Mouse (Mus musculus) heart, adult 2 months (tissue): ENCODE data around the gene Adgrv1. TPM values are rescaled to one million over a fixed set of nuclear protein-coding genes. Genes with fewer than 3 reads are reported as not detected.

Source experiments
- DNase-seq, 2 experiments: peaks; one replicate each; pipeline ENCODE4 v3.0.0; 2021
- H3K27ac ChIP-seq: fragments of 200-600 bp; 2 replicates; pipeline ENCODE4 v1.8.1; 2022
- H3K27me3 ChIP-seq: fragments of 200-500 bp; 2 replicates; pipeline ENCODE4 v1.6.1; 2012; ENCODE audit warnings: mild to moderate bottlenecking, low read length, inconsistent platforms, mixed read lengths; ENCODE audit not compliant: control insufficient read depth, insufficient read depth
- H3K36me3 ChIP-seq: fragments of 200-500 bp; 2 replicates; pipeline ENCODE4 v1.6.1; 2012; ENCODE audit warnings: low read length, inconsistent platforms; ENCODE audit not compliant: control insufficient read depth, insufficient read depth
- H3K4me1 ChIP-seq: fragments of 200-500 bp; 2 replicates; pipeline ENCODE4 v1.6.1; 2011; ENCODE audit warnings: low read length; ENCODE audit not compliant: control insufficient read depth, insufficient read depth
- H3K4me3 ChIP-seq: fragments of 200-600 bp; 2 replicates; pipeline ENCODE4 v1.8.1; 2022
- H3K79me2 ChIP-seq: fragments of 200-500 bp; replicated peaks from 2 replicates; pipeline ENCODE4 v1.6.1; 2012; ENCODE audit warnings: mild to moderate bottlenecking, inconsistent platforms, low read length, moderate library complexity, mixed read lengths; ENCODE audit not compliant: control insufficient read depth, insufficient read depth
- H3K9ac ChIP-seq: fragments of 200-500 bp; 2 replicates; pipeline ENCODE4 v1.6.1; 2012; ENCODE audit warnings: low read depth, mild to moderate bottlenecking, control low read depth, inconsistent platforms, low read length, mixed read lengths
- CTCF ChIP-seq: fragments of 200-600 bp; IDR thresholded peaks from 2 replicates; pipeline ENCODE4 v1.8.1; 2022; ENCODE audit warnings: antibody characterized with exemption, mild to moderate bottlenecking, moderate library complexity
- EP300 ChIP-seq: fragments of 200-500 bp; IDR thresholded peaks from 2 replicates; pipeline ENCODE4 v1.6.1; 2011; ENCODE audit warnings: low read depth, low read length, control low read depth; ENCODE audit not compliant: insufficient read depth
- POLR2A ChIP-seq: fragments of 200-500 bp; IDR thresholded peaks from 2 replicates; pipeline ENCODE4 v1.6.1; 2011; ENCODE audit warnings: mild to moderate bottlenecking, low read depth, low read length, control low read depth; ENCODE audit not compliant: insufficient read depth
- WGBS: fragments of 180-500 bp; shearing (Covaris S2); methylation state at CpG from one replicate; pipeline ENCODE4 v1.1.7; 2018; 5-methylcytosine and 5-hydroxymethylcytosine counted together
- intact Hi-C: fragments of 180-260 bp; cut with DNase I; formaldehyde crosslinking; loops from one replicate; pipeline ENCODE4 v1.15.1; 2025
- polyA plus RNA-seq: library from polyadenylated mRNA; depleted of rRNA; stranded (reverse); fragments of >200 nt; gene quantifications from 2 replicates; pipeline ENCODE4 v1.2.3, GENCODE M21; 2012
- total RNA-seq, 2 experiments: library from RNA; stranded (reverse); gene quantifications; 2 replicates each; pipeline ENCODE4 v1.2.3; 2021

Adgrv1 gene
- total and polyA plus RNA-seq, 3 experiments: 0.18 to 0.30 TPM; not detected in 1

DNA sequence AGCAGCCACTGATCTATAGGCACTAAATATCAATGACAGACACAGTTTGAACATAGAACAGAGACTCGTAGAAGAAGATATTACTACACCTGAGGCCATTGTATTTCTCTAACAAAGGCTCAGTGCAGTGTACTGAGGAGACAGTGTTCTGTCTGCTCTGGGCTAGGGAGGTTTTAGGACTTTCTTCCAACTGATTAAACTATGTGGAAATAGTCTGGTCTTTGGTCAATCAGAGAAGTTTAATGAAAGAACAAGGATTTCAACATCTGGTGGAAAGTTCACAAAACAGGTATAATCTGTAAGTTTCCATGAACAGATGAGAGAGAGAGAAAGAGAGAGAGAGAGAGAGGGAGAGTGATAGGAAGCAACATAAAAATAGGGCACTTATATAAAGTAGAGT lies 297.7 kb downstream of the Adgrv1 start:
- Histone ChIP-seq H3K27ac (no peak overlapping the region), H3K4me1 (peaks cover 2% of the 10 kb centered on the region), H3K36me3 (no peaks in the 10 kb centered on the region), H3K79me2 (no peaks in the 10 kb centered on the region), H3K4me3 (no peak overlapping the region), H3K9ac (no peak overlapping the region), H3K27me3 (no peaks in the 10 kb centered on the region)
- intact Hi-C loops: no loop called here
- WGBS: 82% methylated on average over 1 of the region's 1 CpGs
- TF ChIP-seq CTCF (no peak), EP300 (no peak)
- no peak for DNase-seq

DNA sequence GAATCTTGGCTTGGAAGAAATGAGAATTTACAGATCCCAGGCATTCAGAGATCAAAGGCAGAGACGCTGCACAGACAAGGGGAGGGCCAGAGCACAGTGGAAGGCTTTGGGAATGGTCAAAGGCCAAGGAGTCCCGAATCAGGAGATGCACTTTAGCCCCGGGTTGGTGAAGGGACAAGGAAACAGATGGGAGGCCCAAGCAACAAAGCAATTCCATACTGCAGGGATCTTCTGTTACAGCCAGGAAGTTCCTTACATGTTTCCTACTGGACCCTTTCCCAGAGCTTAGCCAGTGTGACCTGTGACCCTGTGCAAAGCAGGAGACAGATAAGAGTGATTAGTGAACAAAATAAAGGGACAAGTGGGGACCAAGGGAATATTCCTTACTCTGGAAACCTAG lies 300.9 kb downstream of the Adgrv1 start:
- no peaks in the 10 kb centered on the region for H3K36me3 ChIP-seq
- TF ChIP-seq POLR2A (no peak), CTCF (no peak), EP300 (no peak)
- H3K27me3 ChIP-seq: no peaks in the 10 kb centered on the region
- H3K79me2 ChIP-seq: no peaks in the 10 kb centered on the region
- H3K9ac ChIP-seq: no peak overlapping the region
- WGBS: 30% methylated on average over 3 of the region's 3 CpGs
- no peak overlapping the region for H3K4me3 ChIP-seq
- no peak for DNase-seq
- H3K27ac ChIP-seq: no peak overlapping the region
- peaks cover 2% of the 10 kb centered on the region for H3K4me1 ChIP-seq
- intact Hi-C loops: no loop called here

DNA sequence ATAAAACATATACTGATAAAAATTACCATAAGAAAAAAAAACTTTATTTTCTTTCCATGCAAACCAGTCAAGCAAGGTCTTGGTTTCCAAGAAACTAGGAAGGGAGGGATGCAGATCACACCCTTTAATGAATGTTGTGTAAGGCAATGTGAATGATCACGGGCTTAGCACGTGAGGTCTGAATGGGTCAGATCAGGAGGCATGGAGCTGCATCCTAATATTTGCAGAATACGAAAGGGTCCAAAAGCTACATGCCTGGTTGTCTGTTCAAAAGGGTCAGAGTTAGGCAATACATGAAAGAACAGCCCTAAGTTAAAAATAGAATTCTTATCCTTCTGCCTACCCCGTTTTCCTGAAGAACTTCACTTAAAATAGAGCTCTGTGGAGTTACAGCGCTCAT lies 303.2 kb downstream of the Adgrv1 start:
- TF ChIP-seq EP300 (no peak), POLR2A (no peak), CTCF (no peak)
- intact Hi-C loops: no loop called here
- Histone ChIP-seq H3K36me3 (no peaks in the 10 kb centered on the region), H3K4me1 (peaks cover 2% of the 10 kb centered on the region), H3K79me2 (no peaks in the 10 kb centered on the region), H3K27ac (no peak overlapping the region), H3K4me3 (no peak overlapping the region), H3K9ac (no peak overlapping the region), H3K27me3 (no peaks in the 10 kb centered on the region)
- 67% methylated on average over 5 of the region's 5 CpGs for WGBS
- DNase-seq: no peak

GRCm38 (mm10) chr13:81328181-81328580 lies 304.8 kb downstream of the Adgrv1 start:
- no peak overlapping the region for H3K4me3 ChIP-seq
- H3K4me1 ChIP-seq: peaks cover 2% of the 10 kb centered on the region
- no peaks in the 10 kb centered on the region for H3K27me3 ChIP-seq
- no peak overlapping the region for H3K27ac ChIP-seq
- no peaks in the 10 kb centered on the region for H3K79me2 ChIP-seq
- intact Hi-C loops: no loop called here
- H3K36me3 ChIP-seq: no peaks in the 10 kb centered on the region
- DNase-seq: no peak
- WGBS: 86% methylated on average over 1 of the region's 1 CpGs
- H3K9ac ChIP-seq: no peak overlapping the region
- TF ChIP-seq CTCF: no peak
- TF ChIP-seq EP300: no peak
- TF ChIP-seq POLR2A: no peak

GRCm38 (mm10) chr13:81325606-81326215 lies 307.2 kb downstream of the Adgrv1 start:
- TF ChIP-seq POLR2A (no peak), CTCF (no peak), EP300 (no peak)
- Histone ChIP-seq H3K4me3 (no peak overlapping the region), H3K4me1 (no peaks in the 10 kb centered on the region), H3K36me3 (no peaks in the 10 kb centered on the region), H3K27me3 (no peaks in the 10 kb centered on the region), H3K79me2 (no peaks in the 10 kb centered on the region), H3K9ac (no peak overlapping the region), H3K27ac (no peak overlapping the region)
- intact Hi-C loops: no loop called here
- 92% methylated on average over 2 of the region's 2 CpGs for WGBS
- DNase-seq: no peak

GRCm38 (mm10) chr13:81323546-81324316 lies 309.2 kb downstream of the Adgrv1 start:
- no peak overlapping the region for H3K27ac ChIP-seq
- intact Hi-C loops: no loop called here
- no peak for DNase-seq
- no peaks in the 10 kb centered on the region for H3K27me3 ChIP-seq
- H3K4me1 ChIP-seq: no peaks in the 10 kb centered on the region
- no peaks in the 10 kb centered on the region for H3K36me3 ChIP-seq
- no peak for TF ChIP-seq POLR2A
- H3K9ac ChIP-seq: no peak overlapping the region
- H3K79me2 ChIP-seq: no peaks in the 10 kb centered on the region
- H3K4me3 ChIP-seq: no peak overlapping the region
- 74% methylated on average over 3 of the region's 3 CpGs for WGBS
